Mouse (Mus musculus): ENCODE data around the gene Lrfn5. TPM values are rescaled to one million over a fixed set of nuclear protein-coding genes. Genes with fewer than 3 reads are reported as not detected.

The Lrfn5 gene
- polyA plus RNA-seq, 1 experiment from 2014 or later: 0.13 TPM

- H3K9me3 ChIP-seq (replicated peaks): 0 out of 2 replicates have a peak, but pooled peaks cover 4% of the 10 kb centered on the region
- no peaks in the 10 kb centered on the region for H3K36me3 ChIP-seq
- WGBS (ENCODE audit: insufficient replicate concordance): 72% methylated on average over 5 of the region's 5 CpGs
- H3K27ac ChIP-seq: no peak overlapping the region
- no peaks in the 10 kb centered on the region for H3K27me3 ChIP-seq
- H3K9ac ChIP-seq: no peak overlapping the region
- DNase-seq (no peak), ATAC-seq (ENCODE audit: low read depth) (no peak)
- H3K4me1 ChIP-seq (replicated peaks): no peaks in the 10 kb centered on the region
- H3K4me2 ChIP-seq: no peak overlapping the region
- H3K4me3 ChIP-seq (replicated peaks): no peak overlapping the region
These were observed 131.4 kb downstream of the Lrfn5 start for GRCm38 (mm10) chr12:61654380-61654779.

- no peak overlapping the region for H3K4me3 ChIP-seq (replicated peaks)
- no peak overlapping the region for H3K9ac ChIP-seq
- ATAC-seq (ENCODE audit: low read depth) (no peak), DNase-seq (no peak)
- H3K4me2 ChIP-seq: no peak overlapping the region
- H3K4me1 ChIP-seq (replicated peaks): no peaks in the 10 kb centered on the region
- no peaks in the 10 kb centered on the region for H3K9me3 ChIP-seq (replicated peaks)
- H3K27ac ChIP-seq: no peak overlapping the region
- H3K36me3 ChIP-seq: no peaks in the 10 kb centered on the region
- no peaks in the 10 kb centered on the region for H3K27me3 ChIP-seq
These were observed 200.2 kb downstream of the Lrfn5 start for GRCm38 (mm10) chr12:61723158-61723557.

GRCm38 (mm10) chr12:61807073-61807605 is 284.2 kb downstream of the Lrfn5 start:
- H3K4me3 ChIP-seq (replicated peaks): no peak overlapping the region
- no peaks in the 10 kb centered on the region for H3K9me3 ChIP-seq (replicated peaks)
- 63% methylated on average over 4 of the region's 4 CpGs for WGBS (ENCODE audit: insufficient replicate concordance)
- no peak overlapping the region for H3K27ac ChIP-seq
- H3K27me3 ChIP-seq: no peaks in the 10 kb centered on the region
- no peaks in the 10 kb centered on the region for H3K4me1 ChIP-seq (replicated peaks)
- DNase-seq (no peak), ATAC-seq (ENCODE audit: low read depth) (no peak)
- no peak overlapping the region for H3K4me2 ChIP-seq
- no peaks in the 10 kb centered on the region for H3K36me3 ChIP-seq
- no peak overlapping the region for H3K9ac ChIP-seq

GRCm38 (mm10) chr12:61823601-61824000 is 300.7 kb downstream of the Lrfn5 start:
- Histone ChIP-seq H3K4me1 (replicated peaks) (no peaks in the 10 kb centered on the region), H3K27me3 (no peaks in the 10 kb centered on the region), H3K27ac (no peak overlapping the region), H3K9me3 (replicated peaks) (no peaks in the 10 kb centered on the region), H3K9ac (no peak overlapping the region), H3K4me2 (no peak overlapping the region), H3K36me3 (no peaks in the 10 kb centered on the region), H3K4me3 (replicated peaks) (no peak overlapping the region)
- WGBS (ENCODE audit: insufficient replicate concordance): 73% methylated on average over 5 of the region's 5 CpGs
- DNase-seq (no peak), ATAC-seq (ENCODE audit: low read depth) (no peak)

GRCm38 (mm10) chr12:61826311-61826710 is 303.4 kb downstream of the Lrfn5 start:
- Histone ChIP-seq H3K9ac (no peak overlapping the region), H3K4me1 (replicated peaks) (no peaks in the 10 kb centered on the region), H3K9me3 (replicated peaks) (no peaks in the 10 kb centered on the region), H3K27me3 (no peaks in the 10 kb centered on the region), H3K4me3 (replicated peaks) (no peak overlapping the region), H3K4me2 (no peak overlapping the region), H3K27ac (no peak overlapping the region), H3K36me3 (no peaks in the 10 kb centered on the region)
- no peak for ATAC-seq (ENCODE audit: low read depth)
- WGBS (ENCODE audit: insufficient replicate concordance): 10% methylated on average over 1 of the region's 1 CpGs
- no peak for DNase-seq

GRCm38 (mm10) chr12:61842599-61843291 is 319.8 kb downstream of the Lrfn5 start:
- H3K9me3 ChIP-seq (replicated peaks): no peaks in the 10 kb centered on the region; the same call in none of the 2 replicates
- H3K36me3 ChIP-seq: no peaks in the 10 kb centered on the region
- H3K4me3 ChIP-seq (replicated peaks): no peak overlapping the region
- no peak overlapping the region for H3K27ac ChIP-seq
- H3K4me2 ChIP-seq: no peak overlapping the region
- ATAC-seq (ENCODE audit: low read depth) (no peak), DNase-seq (no peak)
- no peaks in the 10 kb centered on the region for H3K27me3 ChIP-seq
- no peak overlapping the region for H3K9ac ChIP-seq
- H3K4me1 ChIP-seq (replicated peaks): no peaks in the 10 kb centered on the region
- WGBS (ENCODE audit: insufficient replicate concordance): 70% methylated on average over 9 of the region's 9 CpGs

GRCm38 (mm10) chr12:61854183-61854582 is 331.2 kb downstream of the Lrfn5 start:
- no peak for DNase-seq
- Histone ChIP-seq H3K9ac (no peak overlapping the region), H3K4me3 (replicated peaks) (no peak overlapping the region), H3K27ac (no peak overlapping the region), H3K27me3 (no peaks in the 10 kb centered on the region), H3K4me2 (no peak overlapping the region), H3K36me3 (no peaks in the 10 kb centered on the region), H3K9me3 (replicated peaks) (no peaks in the 10 kb centered on the region), H3K4me1 (replicated peaks) (no peaks in the 10 kb centered on the region)
- 38% methylated on average over 1 of the region's 1 CpGs for WGBS (ENCODE audit: insufficient replicate concordance)
- ATAC-seq (ENCODE audit: low read depth): no peak

Data from liver, embryonic 13.5 days (tissue).